Mouse (Mus musculus): ENCODE measurements at regions not wholly inside any gene's neighbourhood (a gene's known extent, or its start where the extent isn't known, plus 50 kb on each side); places are given as distances from the start of the nearest gene placed in this dataset.

GRCm38 (mm10) chr1:55848806-55849205 lies 443.1 kb downstream of the Plcl1 start:
- no peaks in the 10 kb centered on the region for H3K27me3 ChIP-seq (ENCODE audit: control insufficient read depth, insufficient read depth, insufficient read length)
- H3K79me2 ChIP-seq (ENCODE audit: control insufficient read depth, insufficient read depth), result no peaks in the 10 kb centered on the region
- no peak overlapping the region for H3ac ChIP-seq (ENCODE audit: control insufficient read depth, insufficient read length)
- no peak for TF ChIP-seq MYOD1 (IDR thresholded peaks at IDR 0.05; ENCODE audit: control insufficient read depth in 1 of 3, insufficient read length in 2 of 3, low read depth in 2 of 3)
- TF ChIP-seq USF1 (IDR thresholded peaks at IDR 0.05; ENCODE audit: low read depth), result no peak
- TF ChIP-seq MAX (IDR thresholded peaks at IDR 0.05; ENCODE audit: low read depth), result no peak
- TF ChIP-seq TCF12 (IDR thresholded peaks at IDR 0.05; ENCODE audit: insufficient read depth, poor library complexity, severe bottlenecking), result no peak
- no peak for TF ChIP-seq TCF3 (IDR thresholded peaks at IDR 0.05; ENCODE audit: insufficient read length, low read depth)
- TF ChIP-seq CEBPB (IDR thresholded peaks at IDR 0.05; ENCODE audit: insufficient read depth, poor library complexity, severe bottlenecking), result no peak
- TF ChIP-seq POLR2AphosphoS2 (IDR thresholded peaks at IDR 0.05; ENCODE audit: insufficient read length, low read depth), result no peak
- TF ChIP-seq SRF (IDR thresholded peaks at IDR 0.05; ENCODE audit: control insufficient read depth, insufficient read length, low read depth), result no peak
- no peak for TF ChIP-seq MYOG (IDR thresholded peaks at IDR 0.05; ENCODE audit: control insufficient read depth in 1 of 3, insufficient read depth in 1 of 3, insufficient read length in 2 of 3, low read depth in 2 of 3)
- no peak for TF ChIP-seq E2F4 (IDR thresholded peaks at IDR 0.05; ENCODE audit: insufficient read depth)
- TF ChIP-seq POLR2A (IDR thresholded peaks at IDR 0.05; ENCODE audit: insufficient read length, low read depth), result no peak
- TF ChIP-seq REST (IDR thresholded peaks at IDR 0.05; ENCODE audit: insufficient read depth, insufficient read length), result no peak
- H3K4me2 ChIP-seq (ENCODE audit: low read depth), result no peak overlapping the region
- no peak overlapping the region for H3K4me3 ChIP-seq
- H3K36me3 ChIP-seq (ENCODE audit: control insufficient read depth, insufficient read depth), result no peaks in the 10 kb centered on the region

GRCm38 (mm10) chr1:55852354-55852753 lies 446.6 kb downstream of the Plcl1 start:
- Histone ChIP-seq H3ac (ENCODE audit: control insufficient read depth, insufficient read length) (no peak overlapping the region), H3K27me3 (ENCODE audit: control insufficient read depth, insufficient read depth, insufficient read length) (no peaks in the 10 kb centered on the region), H3K36me3 (ENCODE audit: control insufficient read depth, insufficient read depth) (no peaks in the 10 kb centered on the region), H3K4me2 (ENCODE audit: low read depth) (no peak overlapping the region), H3K79me2 (ENCODE audit: control insufficient read depth, insufficient read depth) (no peaks in the 10 kb centered on the region), H3K4me3 (no peak overlapping the region)
- no peak for TF ChIP-seq MYOD1 (IDR thresholded peaks at IDR 0.05; ENCODE audit: control insufficient read depth in 1 of 3, insufficient read length in 2 of 3, low read depth in 2 of 3)
- TF ChIP-seq TCF12 (IDR thresholded peaks at IDR 0.05; ENCODE audit: insufficient read depth, poor library complexity, severe bottlenecking), result no peak
- TF ChIP-seq USF1 (IDR thresholded peaks at IDR 0.05; ENCODE audit: low read depth), result no peak
- no peak for TF ChIP-seq MAX (IDR thresholded peaks at IDR 0.05; ENCODE audit: low read depth)
- TF ChIP-seq POLR2AphosphoS2 (IDR thresholded peaks at IDR 0.05; ENCODE audit: insufficient read length, low read depth), result no peak
- TF ChIP-seq SRF (IDR thresholded peaks at IDR 0.05; ENCODE audit: control insufficient read depth, insufficient read length, low read depth), result no peak
- no peak for TF ChIP-seq POLR2A (IDR thresholded peaks at IDR 0.05; ENCODE audit: insufficient read length, low read depth)
- no peak for TF ChIP-seq CEBPB (IDR thresholded peaks at IDR 0.05; ENCODE audit: insufficient read depth, poor library complexity, severe bottlenecking)
- no peak for TF ChIP-seq E2F4 (IDR thresholded peaks at IDR 0.05; ENCODE audit: insufficient read depth)
- no peak for TF ChIP-seq TCF3 (IDR thresholded peaks at IDR 0.05; ENCODE audit: insufficient read length, low read depth)
- TF ChIP-seq MYOG (IDR thresholded peaks at IDR 0.05; ENCODE audit: control insufficient read depth in 1 of 3, insufficient read depth in 1 of 3, insufficient read length in 2 of 3, low read depth in 2 of 3), result no peak
- no peak for TF ChIP-seq REST (IDR thresholded peaks at IDR 0.05; ENCODE audit: insufficient read depth, insufficient read length)

DNA sequence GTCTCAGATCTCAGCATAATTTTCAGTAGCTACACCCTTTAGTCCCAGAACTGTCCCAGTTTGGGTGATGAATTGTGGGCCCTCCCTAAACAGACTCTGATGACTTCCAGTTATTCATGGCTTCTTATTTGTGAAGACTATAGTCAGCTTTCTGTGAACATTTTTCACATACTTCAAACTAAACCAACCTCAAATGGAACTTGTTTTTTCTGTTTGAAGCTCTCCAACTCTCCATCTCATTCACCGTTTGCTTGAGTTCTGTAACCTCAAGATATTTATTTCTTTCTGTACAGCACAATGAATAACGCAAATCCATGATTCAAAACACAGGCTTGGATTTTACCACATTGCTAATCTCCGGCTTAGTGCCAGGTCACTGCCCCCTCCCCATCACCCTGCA lies 453.4 kb downstream of the Plcl1 start:
- no peak overlapping the region for H3ac ChIP-seq (ENCODE audit: control insufficient read depth, insufficient read length)
- H3K36me3 ChIP-seq (ENCODE audit: control insufficient read depth, insufficient read depth), result no peaks in the 10 kb centered on the region
- no peaks in the 10 kb centered on the region for H3K27me3 ChIP-seq (ENCODE audit: control insufficient read depth, insufficient read depth, insufficient read length)
- TF ChIP-seq MYOG (IDR thresholded peaks at IDR 0.05; ENCODE audit: control insufficient read depth in 1 of 3, insufficient read depth in 1 of 3, insufficient read length in 2 of 3, low read depth in 2 of 3) (no peak), MYOD1 (IDR thresholded peaks at IDR 0.05; ENCODE audit: control insufficient read depth in 1 of 3, insufficient read length in 2 of 3, low read depth in 2 of 3) (no peak), TCF12 (IDR thresholded peaks at IDR 0.05; ENCODE audit: insufficient read depth, poor library complexity, severe bottlenecking) (no peak), USF1 (IDR thresholded peaks at IDR 0.05; ENCODE audit: low read depth) (no peak), POLR2A (IDR thresholded peaks at IDR 0.05; ENCODE audit: insufficient read length, low read depth) (no peak), E2F4 (IDR thresholded peaks at IDR 0.05; ENCODE audit: insufficient read depth) (no peak), CEBPB (IDR thresholded peaks at IDR 0.05; ENCODE audit: insufficient read depth, poor library complexity, severe bottlenecking) (no peak), REST (IDR thresholded peaks at IDR 0.05; ENCODE audit: insufficient read depth, insufficient read length) (no peak), MAX (IDR thresholded peaks at IDR 0.05; ENCODE audit: low read depth) (no peak), SRF (IDR thresholded peaks at IDR 0.05; ENCODE audit: control insufficient read depth, insufficient read length, low read depth) (no peak), POLR2AphosphoS2 (IDR thresholded peaks at IDR 0.05; ENCODE audit: insufficient read length, low read depth) (no peak), TCF3 (IDR thresholded peaks at IDR 0.05; ENCODE audit: insufficient read length, low read depth) (no peak)
- H3K4me3 ChIP-seq, result no peak overlapping the region
- H3K79me2 ChIP-seq (ENCODE audit: control insufficient read depth, insufficient read depth), result no peaks in the 10 kb centered on the region
- H3K4me2 ChIP-seq (ENCODE audit: low read depth), result no peak overlapping the region

- no peaks in the 10 kb centered on the region for H3K36me3 ChIP-seq (ENCODE audit: control insufficient read depth, insufficient read depth)
- no peak overlapping the region for H3K4me2 ChIP-seq (ENCODE audit: low read depth)
- TF ChIP-seq TCF3 (IDR thresholded peaks at IDR 0.05; ENCODE audit: insufficient read length, low read depth) (no peak), USF1 (IDR thresholded peaks at IDR 0.05; ENCODE audit: low read depth) (no peak), SRF (IDR thresholded peaks at IDR 0.05; ENCODE audit: control insufficient read depth, insufficient read length, low read depth) (no peak), CEBPB (IDR thresholded peaks at IDR 0.05; ENCODE audit: insufficient read depth, poor library complexity, severe bottlenecking) (no peak), MAX (IDR thresholded peaks at IDR 0.05; ENCODE audit: low read depth) (no peak), MYOD1 (IDR thresholded peaks at IDR 0.05; ENCODE audit: control insufficient read depth in 1 of 3, insufficient read length in 2 of 3, low read depth in 2 of 3) (no peak), MYOG (IDR thresholded peaks at IDR 0.05; ENCODE audit: control insufficient read depth in 1 of 3, insufficient read depth in 1 of 3, insufficient read length in 2 of 3, low read depth in 2 of 3) (no peak), E2F4 (IDR thresholded peaks at IDR 0.05; ENCODE audit: insufficient read depth) (no peak), TCF12 (IDR thresholded peaks at IDR 0.05; ENCODE audit: insufficient read depth, poor library complexity, severe bottlenecking) (no peak), POLR2A (IDR thresholded peaks at IDR 0.05; ENCODE audit: insufficient read length, low read depth) (no peak), POLR2AphosphoS2 (IDR thresholded peaks at IDR 0.05; ENCODE audit: insufficient read length, low read depth) (no peak), REST (IDR thresholded peaks at IDR 0.05; ENCODE audit: insufficient read depth, insufficient read length) (no peak)
- no peaks in the 10 kb centered on the region for H3K79me2 ChIP-seq (ENCODE audit: control insufficient read depth, insufficient read depth)
- H3ac ChIP-seq (ENCODE audit: control insufficient read depth, insufficient read length), result no peak overlapping the region
- H3K4me3 ChIP-seq, result no peak overlapping the region
- H3K27me3 ChIP-seq (ENCODE audit: control insufficient read depth, insufficient read depth, insufficient read length), result no peaks in the 10 kb centered on the region
Measured at GRCm38 (mm10) chr1:55863113-55863512, 457.4 kb downstream of the Plcl1 start.
